Mouse (Mus musculus) hindbrain, embryonic 15.5 days (tissue): Measurements from ENCODE around the gene Pou2f2. TPM values are rescaled to one million over a fixed set of nuclear protein-coding genes. Genes with fewer than 3 reads are reported as not detected.

Source experiments
- ATAC-seq: fragments of 200-750 bp; cut with Nextera tagmentation; 2 replicates; pipeline ENCODE4 v1.8.0; 2017; ENCODE audit warnings: low read depth, moderate number of reproducible peaks, moderate TSS enrichment; ENCODE audit not compliant: low FRiP score
- H3K27ac ChIP-seq: fragments of 300-500 bp; sonication (generic); replicated peaks from 2 replicates; pipeline ENCODE4 v1.5.1; 2015; ENCODE audit warnings: mild to moderate bottlenecking, inconsistent platforms
- H3K27me3 ChIP-seq: fragments of 300-500 bp; sonication (generic); 2 replicates; pipeline ENCODE4 v1.6.1; 2015; ENCODE audit warnings: control low read depth, inconsistent platforms
- H3K36me3 ChIP-seq: fragments of 300-500 bp; sonication (generic); 2 replicates; pipeline ENCODE4 v1.6.1; 2015; ENCODE audit warnings: control low read depth, inconsistent platforms
- H3K4me1 ChIP-seq: fragments of 300-500 bp; sonication (generic); replicated peaks from 2 replicates; pipeline ENCODE4 v1.6.1; 2015; ENCODE audit warnings: control low read depth, inconsistent platforms
- H3K4me2 ChIP-seq: fragments of 300-500 bp; sonication (generic); 2 replicates; pipeline ENCODE4 v1.6.1; 2015; ENCODE audit warnings: moderate library complexity, mild to moderate bottlenecking, inconsistent platforms
- H3K4me3 ChIP-seq: fragments of 300-500 bp; sonication (generic); 2 replicates; pipeline ENCODE4 v1.5.1; 2015; ENCODE audit warnings: mild to moderate bottlenecking, inconsistent platforms
- H3K9ac ChIP-seq: fragments of 300-500 bp; sonication (generic); 2 replicates; pipeline ENCODE4 v1.6.1; 2015; ENCODE audit warnings: inconsistent platforms
- H3K9me3 ChIP-seq: fragments of 300-500 bp; sonication (generic); 2 replicates; pipeline ENCODE4 v1.6.1; 2016; ENCODE audit warnings: control low read depth, inconsistent platforms
- WGBS: fragments of 180-500 bp; shearing (Covaris S2); methylation state at CpG from one replicate; pipeline ENCODE4 v1.1.7; 2015; 5-methylcytosine and 5-hydroxymethylcytosine counted together
- polyA plus RNA-seq: library from polyadenylated mRNA; unstranded; fragments of >200 nt; fragmentation: Nextera tagmentation; extraction: Ambion mirVana; gene quantifications from 2 replicates; pipeline ENCODE4 v1.2.1, GENCODE M21; 2015

Pou2f2 gene
- polyA plus RNA-seq, 1 experiment from 2014 or later, result 33.4 TPM

GRCm38 (mm10) chr7:25132318-25132960 lies 47.1 kb downstream of the Pou2f2 start:
- peak overlapping the region; percentile 57 for H3K4me2 ChIP-seq
- H3K9ac ChIP-seq, result no peak overlapping the region
- no peaks in the 10 kb centered on the region for H3K9me3 ChIP-seq
- 12% methylated on average over 25 of the region's 25 CpGs for WGBS
- peaks cover 32% of the 10 kb centered on the region for H3K4me1 ChIP-seq
- ATAC-seq, result 0 out of 2 replicates have a peak, but pooled peaks have one; percentile 12
- H3K27ac ChIP-seq, result no peak overlapping the region
- H3K36me3 ChIP-seq, result no peaks in the 10 kb centered on the region
- 0 out of 2 replicates have a peak, but pooled peaks cover 4% of the 10 kb centered on the region for H3K27me3 ChIP-seq
- no peak overlapping the region for H3K4me3 ChIP-seq

- H3K4me3 ChIP-seq, result no peak overlapping the region
- ATAC-seq, result no peak
- 92% methylated on average over 11 of the region's 11 CpGs for WGBS
- no peaks in the 10 kb centered on the region for H3K36me3 ChIP-seq
- H3K9me3 ChIP-seq, result no peaks in the 10 kb centered on the region
- H3K4me1 ChIP-seq, result peaks cover 32% of the 10 kb centered on the region
- 0 out of 2 replicates have a peak, but pooled peaks cover 4% of the 10 kb centered on the region for H3K27me3 ChIP-seq
- H3K27ac ChIP-seq, result no peak overlapping the region
- H3K9ac ChIP-seq, result no peak overlapping the region
- H3K4me2 ChIP-seq, result no peak overlapping the region
These were observed 48.3 kb downstream of the Pou2f2 start for GRCm38 (mm10) chr7:25131247-25131646.

- 0 out of 2 replicates have a peak, but pooled peaks cover 4% of the 10 kb centered on the region for H3K27me3 ChIP-seq
- H3K9me3 ChIP-seq, result no peaks in the 10 kb centered on the region
- H3K4me2 ChIP-seq, result no peak overlapping the region
- WGBS, result 76% methylated on average over 11 of the region's 11 CpGs
- H3K4me1 ChIP-seq, result peaks cover 32% of the 10 kb centered on the region
- H3K36me3 ChIP-seq, result no peaks in the 10 kb centered on the region
- ATAC-seq, result no peak
- H3K27ac ChIP-seq, result no peak overlapping the region
- H3K4me3 ChIP-seq, result no peak overlapping the region
- H3K9ac ChIP-seq, result no peak overlapping the region
These were observed 49.0 kb downstream of the Pou2f2 start for GRCm38 (mm10) chr7:25130565-25130964.

GRCm38 (mm10) chr7:25129390-25129979 lies 50.0 kb downstream of the Pou2f2 start:
- H3K36me3 ChIP-seq, result no peaks in the 10 kb centered on the region
- H3K4me3 ChIP-seq, result no peak overlapping the region
- H3K27me3 ChIP-seq, result 0 out of 2 replicates have a peak, but pooled peaks cover 4% of the 10 kb centered on the region
- no peak overlapping the region for H3K9ac ChIP-seq
- ATAC-seq, result no peak
- WGBS, result 69% methylated on average over 13 of the region's 13 CpGs
- H3K9me3 ChIP-seq, result no peaks in the 10 kb centered on the region
- H3K4me1 ChIP-seq, result peaks cover 25% of the 10 kb centered on the region
- no peak overlapping the region for H3K27ac ChIP-seq
- no peak overlapping the region for H3K4me2 ChIP-seq

GRCm38 (mm10) chr7:25127971-25128370 lies 51.6 kb downstream of the Pou2f2 start:
- 67% methylated on average over 9 of the region's 9 CpGs for WGBS
- Histone ChIP-seq H3K27ac (no peak overlapping the region), H3K36me3 (no peaks in the 10 kb centered on the region), H3K9ac (no peak overlapping the region), H3K27me3 (0 out of 2 replicates have a peak, but pooled peaks cover 4% of the 10 kb centered on the region), H3K9me3 (no peaks in the 10 kb centered on the region), H3K4me2 (no peak overlapping the region), H3K4me3 (no peak overlapping the region), H3K4me1 (peaks cover 10% of the 10 kb centered on the region)
- no peak for ATAC-seq

- H3K27me3 ChIP-seq, result no peaks in the 10 kb centered on the region
- no peak overlapping the region for H3K4me2 ChIP-seq
- H3K27ac ChIP-seq, result no peak overlapping the region
- no peaks in the 10 kb centered on the region for H3K36me3 ChIP-seq
- no peak overlapping the region for H3K9ac ChIP-seq
- H3K4me1 ChIP-seq, result no peaks in the 10 kb centered on the region
- 83% methylated on average over 10 of the region's 10 CpGs for WGBS
- ATAC-seq, result no peak
- no peak overlapping the region for H3K4me3 ChIP-seq
- H3K9me3 ChIP-seq, result no peaks in the 10 kb centered on the region
These were observed 53.7 kb downstream of the Pou2f2 start for GRCm38 (mm10) chr7:25125716-25126281.

GRCm38 (mm10) chr7:25121240-25121786 lies 58.2 kb downstream of the Pou2f2 start:
- H3K27ac ChIP-seq, result no peak overlapping the region
- ATAC-seq, result no peak
- no peaks in the 10 kb centered on the region for H3K27me3 ChIP-seq
- H3K4me2 ChIP-seq, result no peak overlapping the region
- no peaks in the 10 kb centered on the region for H3K9me3 ChIP-seq
- H3K9ac ChIP-seq, result no peak overlapping the region
- no peak overlapping the region for H3K4me3 ChIP-seq
- no peaks in the 10 kb centered on the region for H3K4me1 ChIP-seq
- WGBS, result 78% methylated on average over 13 of the region's 13 CpGs
- no peaks in the 10 kb centered on the region for H3K36me3 ChIP-seq

- Histone ChIP-seq H3K27ac (no peak overlapping the region), H3K4me2 (no peak overlapping the region), H3K36me3 (peaks cover 3% of the 10 kb centered on the region), H3K9me3 (no peaks in the 10 kb centered on the region), H3K4me1 (no peaks in the 10 kb centered on the region), H3K9ac (no peak overlapping the region), H3K4me3 (no peak overlapping the region), H3K27me3 (no peaks in the 10 kb centered on the region)
- 78% methylated on average over 17 of the region's 25 CpGs for WGBS
- no peak for ATAC-seq
These were observed 59.3 kb downstream of the Pou2f2 start for GRCm38 (mm10) chr7:25120061-25120834.

GRCm38 (mm10) chr7:25112956-25113603 lies 66.4 kb downstream of the Pou2f2 start:
- Histone ChIP-seq H3K4me3 (no peak overlapping the region), H3K27ac (no peak overlapping the region)
- ATAC-seq, result no peak

GRCm38 (mm10) chr7:25112178-25112955 lies 67.2 kb downstream of the Pou2f2 start:
- no peak overlapping the region for H3K27ac ChIP-seq
- H3K36me3 ChIP-seq, result peaks cover 7% of the 10 kb centered on the region
- no peak overlapping the region for H3K9ac ChIP-seq
- no peak overlapping the region for H3K4me3 ChIP-seq
- ATAC-seq, result peak; percentile 48; the same call in 1 of the 2 replicates
- no peaks in the 10 kb centered on the region for H3K27me3 ChIP-seq
- H3K9me3 ChIP-seq, result no peaks in the 10 kb centered on the region
- no peaks in the 10 kb centered on the region for H3K4me1 ChIP-seq
- no peak overlapping the region for H3K4me2 ChIP-seq
- WGBS, result 80% methylated on average over 17 of the region's 17 CpGs

More at GRCm38 (mm10) chr7:25112956-25113603, 66.4 kb downstream of the Pou2f2 start:
- Histone ChIP-seq H3K4me2 (no peak overlapping the region), H3K9me3 (no peaks in the 10 kb centered on the region), H3K36me3 (peaks cover 7% of the 10 kb centered on the region), H3K9ac (no peak overlapping the region), H3K4me1 (no peaks in the 10 kb centered on the region), H3K27me3 (no peaks in the 10 kb centered on the region)
- 90% methylated on average over 16 of the region's 16 CpGs for WGBS

GRCm38 (mm10) chr7:25110336-25110735 lies 69.2 kb downstream of the Pou2f2 start:
- WGBS, result 91% methylated on average over 9 of the region's 9 CpGs
- Histone ChIP-seq H3K9ac (no peak overlapping the region), H3K27me3 (no peaks in the 10 kb centered on the region), H3K4me2 (no peak overlapping the region), H3K9me3 (no peaks in the 10 kb centered on the region), H3K4me3 (no peak overlapping the region), H3K4me1 (no peaks in the 10 kb centered on the region; the same call in 1 of the 2 replicates), H3K27ac (no peak overlapping the region), H3K36me3 (peaks cover 5% of the 10 kb centered on the region)
- no peak for ATAC-seq
